Mouse (Mus musculus): ENCODE results near the gene Epb41l3. TPM values are rescaled to one million over a fixed set of nuclear protein-coding genes. Genes with fewer than 3 reads are reported as not detected.

Epb41l3 gene
- total RNA-seq, 1 experiment: 16.8 TPM

DNA sequence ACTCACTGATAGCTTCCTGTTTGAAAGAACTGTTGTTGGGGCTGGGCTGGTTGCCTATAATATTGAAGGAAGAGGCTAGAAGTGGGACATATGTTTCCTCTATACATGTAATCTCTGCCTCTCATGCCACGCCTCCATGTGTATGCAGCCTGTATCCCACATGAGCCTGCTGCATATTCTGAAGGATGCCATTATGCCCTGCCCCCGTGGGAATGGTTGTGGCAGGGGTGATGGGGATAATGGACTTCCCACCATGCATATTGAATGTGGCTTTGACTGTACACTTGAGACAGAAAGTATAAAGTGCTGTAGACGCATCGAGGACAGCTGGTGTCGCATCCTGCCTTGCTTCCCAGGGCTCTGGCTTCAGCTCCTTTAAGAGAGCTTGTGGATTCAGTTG is 155.9 kb downstream of the Epb41l3 start:
- no peak for TF ChIP-seq CHD2 (IDR thresholded peaks at IDR 0.05; ENCODE audit: low read depth, low read length)
- TF ChIP-seq MAFK (IDR thresholded peaks at IDR 0.05; ENCODE audit: insufficient read depth, low read depth, low read length): no peak
- TF ChIP-seq HCFC1 (IDR thresholded peaks at IDR 0.05; ENCODE audit: borderline replicate concordance, insufficient read depth, low read length): no peak
- no peak for TF ChIP-seq ZC3H11A (IDR thresholded peaks at IDR 0.05; ENCODE audit: borderline replicate concordance, low read depth, low read length)
- TF ChIP-seq ZNF384 (IDR thresholded peaks at IDR 0.05; ENCODE audit: low read depth, low read length): no peak
- in situ Hi-C loops (cut with MboI; ENCODE audit: low sequenced_read_pairs in 2 of 2, unreplicated experiment in 2 of 2): no loop called here

GRCm38 (mm10) chr17:69237172-69237571 is 161.7 kb downstream of the Epb41l3 start:
- DNase-seq (ENCODE audit: low read depth, low spot score): no peak
- no peaks in the 10 kb centered on the region for H3K4me1 ChIP-seq (ENCODE audit: control insufficient read depth in 2 of 2, insufficient read depth in 2 of 2, low read length in 2 of 2, poor library complexity in 1 of 2)
- no peaks in the 10 kb centered on the region for H3K9me3 ChIP-seq (ENCODE audit: control insufficient read depth, insufficient read depth, low read depth, low read length)
- H3K9ac ChIP-seq (ENCODE audit: insufficient read depth, low read depth, low read length, poor library complexity, severe bottlenecking): no peak overlapping the region
- no peak overlapping the region for H3K27ac ChIP-seq (ENCODE audit: insufficient read depth, low read depth, low read length, poor library complexity, severe bottlenecking)
- TF ChIP-seq MAFK (IDR thresholded peaks at IDR 0.05; ENCODE audit: insufficient read depth, low read depth, low read length): no peak
- TF ChIP-seq HCFC1 (IDR thresholded peaks at IDR 0.05; ENCODE audit: borderline replicate concordance, insufficient read depth, low read length): no peak
- no peak for TF ChIP-seq ZC3H11A (IDR thresholded peaks at IDR 0.05; ENCODE audit: borderline replicate concordance, low read depth, low read length)
- no peak for TF ChIP-seq ZNF384 (IDR thresholded peaks at IDR 0.05; ENCODE audit: low read depth, low read length)
- TF ChIP-seq CHD2 (IDR thresholded peaks at IDR 0.05; ENCODE audit: low read depth, low read length): no peak
- H3K36me3 ChIP-seq (ENCODE audit: control insufficient read depth, insufficient read depth, low read length, poor library complexity, severe bottlenecking): no peaks in the 10 kb centered on the region
- in situ Hi-C loops (cut with MboI; ENCODE audit: low sequenced_read_pairs in 2 of 2, unreplicated experiment in 2 of 2): no loop called here
- H3K4me3 ChIP-seq (ENCODE audit: insufficient read depth in 1 of 2, low read depth in 1 of 2, low read length in 2 of 2, poor library complexity in 1 of 2, severe bottlenecking in 1 of 2): no peak overlapping the region

More for the DNA sequence above, 155.9 kb downstream of the Epb41l3 start:
- Histone ChIP-seq H3K9me3 (ENCODE audit: control insufficient read depth, insufficient read depth, low read depth, low read length) (no peaks in the 10 kb centered on the region), H3K9ac (ENCODE audit: insufficient read depth, low read depth, low read length, poor library complexity, severe bottlenecking) (no peak overlapping the region), H3K4me1 (ENCODE audit: control insufficient read depth in 2 of 2, insufficient read depth in 2 of 2, low read length in 2 of 2, poor library complexity in 1 of 2) (no peaks in the 10 kb centered on the region), H3K36me3 (ENCODE audit: control insufficient read depth, insufficient read depth, low read length, poor library complexity, severe bottlenecking) (no peaks in the 10 kb centered on the region), H3K27ac (ENCODE audit: insufficient read depth, low read depth, low read length, poor library complexity, severe bottlenecking) (no peak overlapping the region), H3K4me3 (ENCODE audit: insufficient read depth in 1 of 2, low read depth in 1 of 2, low read length in 2 of 2, poor library complexity in 1 of 2, severe bottlenecking in 1 of 2) (no peak overlapping the region)
- DNase-seq (ENCODE audit: low read depth, low spot score): no peak

DNA sequence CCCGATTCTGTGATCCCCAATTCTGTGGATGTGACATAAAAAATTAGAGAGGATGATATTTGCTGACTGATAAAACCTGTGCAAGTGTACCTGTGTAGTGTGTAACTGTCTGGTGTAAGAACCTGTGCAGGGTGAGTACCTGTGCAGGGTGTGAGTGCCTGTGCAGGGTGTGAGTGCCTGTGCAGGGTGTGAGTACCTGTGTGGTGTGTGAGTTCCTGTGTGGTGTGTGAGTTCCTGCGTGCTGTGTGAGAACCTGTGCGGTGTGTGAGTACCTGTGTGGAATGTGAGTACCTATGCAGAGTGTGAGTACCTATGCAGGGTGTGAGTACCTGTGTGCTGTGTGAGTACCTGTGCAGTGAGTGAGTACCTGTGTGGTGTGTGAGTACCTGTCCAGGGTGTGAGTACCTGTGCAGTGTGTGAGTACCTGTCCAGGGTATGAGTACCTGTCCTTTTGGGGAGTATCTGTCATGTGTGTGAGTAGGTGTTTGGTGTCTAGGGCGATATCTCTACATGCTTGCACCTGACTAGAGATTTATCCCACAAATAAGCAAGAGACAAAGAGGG is 163.4 kb downstream of the Epb41l3 start:
- no peak overlapping the region for H3K27ac ChIP-seq (ENCODE audit: insufficient read depth, low read depth, low read length, poor library complexity, severe bottlenecking)
- no peak for DNase-seq (ENCODE audit: low read depth, low spot score)
- no peaks in the 10 kb centered on the region for H3K36me3 ChIP-seq (ENCODE audit: control insufficient read depth, insufficient read depth, low read length, poor library complexity, severe bottlenecking)
- no peak overlapping the region for H3K9ac ChIP-seq (ENCODE audit: insufficient read depth, low read depth, low read length, poor library complexity, severe bottlenecking)
- in situ Hi-C loops (cut with MboI; ENCODE audit: low sequenced_read_pairs in 2 of 2, unreplicated experiment in 2 of 2): no loop called here
- TF ChIP-seq CHD2 (IDR thresholded peaks at IDR 0.05; ENCODE audit: low read depth, low read length) (no peak), ZC3H11A (IDR thresholded peaks at IDR 0.05; ENCODE audit: borderline replicate concordance, low read depth, low read length) (no peak), ZNF384 (IDR thresholded peaks at IDR 0.05; ENCODE audit: low read depth, low read length) (no peak), MAFK (IDR thresholded peaks at IDR 0.05; ENCODE audit: insufficient read depth, low read depth, low read length) (no peak), HCFC1 (IDR thresholded peaks at IDR 0.05; ENCODE audit: borderline replicate concordance, insufficient read depth, low read length) (no peak)
- H3K4me3 ChIP-seq (ENCODE audit: insufficient read depth in 1 of 2, low read depth in 1 of 2, low read length in 2 of 2, poor library complexity in 1 of 2, severe bottlenecking in 1 of 2): no peak overlapping the region
- no peaks in the 10 kb centered on the region for H3K4me1 ChIP-seq (ENCODE audit: control insufficient read depth in 2 of 2, insufficient read depth in 2 of 2, low read length in 2 of 2, poor library complexity in 1 of 2)
- no peaks in the 10 kb centered on the region for H3K9me3 ChIP-seq (ENCODE audit: control insufficient read depth, insufficient read depth, low read depth, low read length)

GRCm38 (mm10) chr17:69239423-69239822 is 163.9 kb downstream of the Epb41l3 start:
- Histone ChIP-seq H3K4me3 (ENCODE audit: insufficient read depth in 1 of 2, low read depth in 1 of 2, low read length in 2 of 2, poor library complexity in 1 of 2, severe bottlenecking in 1 of 2) (no peak overlapping the region), H3K4me1 (ENCODE audit: control insufficient read depth in 2 of 2, insufficient read depth in 2 of 2, low read length in 2 of 2, poor library complexity in 1 of 2) (no peaks in the 10 kb centered on the region), H3K27ac (ENCODE audit: insufficient read depth, low read depth, low read length, poor library complexity, severe bottlenecking) (no peak overlapping the region), H3K9ac (ENCODE audit: insufficient read depth, low read depth, low read length, poor library complexity, severe bottlenecking) (no peak overlapping the region), H3K9me3 (ENCODE audit: control insufficient read depth, insufficient read depth, low read depth, low read length) (no peaks in the 10 kb centered on the region), H3K36me3 (ENCODE audit: control insufficient read depth, insufficient read depth, low read length, poor library complexity, severe bottlenecking) (no peaks in the 10 kb centered on the region)
- TF ChIP-seq CHD2 (IDR thresholded peaks at IDR 0.05; ENCODE audit: low read depth, low read length) (no peak), ZC3H11A (IDR thresholded peaks at IDR 0.05; ENCODE audit: borderline replicate concordance, low read depth, low read length) (no peak), MAFK (IDR thresholded peaks at IDR 0.05; ENCODE audit: insufficient read depth, low read depth, low read length) (no peak), HCFC1 (IDR thresholded peaks at IDR 0.05; ENCODE audit: borderline replicate concordance, insufficient read depth, low read length) (no peak), ZNF384 (IDR thresholded peaks at IDR 0.05; ENCODE audit: low read depth, low read length) (no peak)
- DNase-seq (ENCODE audit: low read depth, low spot score): no peak
- in situ Hi-C loops (cut with MboI; ENCODE audit: low sequenced_read_pairs in 2 of 2, unreplicated experiment in 2 of 2): no loop called here

Measured in ES-E14 (cell line).